Mouse (Mus musculus) limb, embryonic 15.5 days (tissue): Measurements from ENCODE around the gene Eif3b. TPM values are rescaled to one million over a fixed set of nuclear protein-coding genes. Genes with fewer than 3 reads are reported as not detected.
"Not testable (repeated sequence)": the region's sequence is repeated elsewhere in the genome, so short reads cannot be mapped to it uniquely, and the experiment has no call there.

Source experiments
- ATAC-seq: fragments of 200-750 bp; cut with Nextera tagmentation; 2 replicates; pipeline ENCODE4 v1.8.0; 2017; ENCODE audit warnings: low read depth, moderate TSS enrichment; ENCODE audit not compliant: insufficient number of reproducible peaks, low FRiP score, low TSS enrichment
- H3K27ac ChIP-seq: fragments of 300-500 bp; sonication (generic); 2 replicates; pipeline ENCODE4 v1.5.1; 2015; ENCODE audit warnings: moderate library complexity, mild to moderate bottlenecking, inconsistent platforms
- H3K27me3 ChIP-seq: fragments of 300-500 bp; sonication (generic); 2 replicates; pipeline ENCODE4 v1.6.1; 2015; ENCODE audit warnings: inconsistent platforms
- H3K36me3 ChIP-seq: fragments of 300-500 bp; sonication (generic); 2 replicates; pipeline ENCODE4 v1.6.1; 2015; ENCODE audit warnings: inconsistent platforms
- H3K4me1 ChIP-seq: fragments of 300-500 bp; sonication (generic); 2 replicates; pipeline ENCODE4 v1.6.1; 2015; ENCODE audit warnings: inconsistent platforms
- H3K4me2 ChIP-seq: fragments of 300-500 bp; sonication (generic); 2 replicates; pipeline ENCODE4 v1.6.1; 2015; ENCODE audit warnings: mild to moderate bottlenecking, inconsistent platforms
- H3K4me3 ChIP-seq: fragments of 300-500 bp; sonication (generic); 2 replicates; pipeline ENCODE4 v1.5.1; 2015; ENCODE audit warnings: mild to moderate bottlenecking, inconsistent platforms
- H3K9ac ChIP-seq: fragments of 300-500 bp; sonication (generic); 2 replicates; pipeline ENCODE4 v1.6.1; 2015; ENCODE audit warnings: inconsistent platforms
- H3K9me3 ChIP-seq: fragments of 300-500 bp; sonication (generic); 2 replicates; pipeline ENCODE4 v1.6.1; 2016; ENCODE audit warnings: inconsistent platforms
- WGBS: fragments of 180-500 bp; shearing (Covaris S2); methylation state at CpG from one replicate; pipeline ENCODE4 v1.1.7; 2015; 5-methylcytosine and 5-hydroxymethylcytosine counted together
- polyA plus RNA-seq: library from polyadenylated mRNA; unstranded; fragments of >200 nt; fragmentation: Nextera tagmentation; extraction: Ambion mirVana; gene quantifications from 2 replicates; pipeline ENCODE4 v1.2.1, GENCODE M21; 2015

Eif3b gene
- polyA plus RNA-seq, 1 experiment from 2014 or later, result 104 TPM

DNA sequence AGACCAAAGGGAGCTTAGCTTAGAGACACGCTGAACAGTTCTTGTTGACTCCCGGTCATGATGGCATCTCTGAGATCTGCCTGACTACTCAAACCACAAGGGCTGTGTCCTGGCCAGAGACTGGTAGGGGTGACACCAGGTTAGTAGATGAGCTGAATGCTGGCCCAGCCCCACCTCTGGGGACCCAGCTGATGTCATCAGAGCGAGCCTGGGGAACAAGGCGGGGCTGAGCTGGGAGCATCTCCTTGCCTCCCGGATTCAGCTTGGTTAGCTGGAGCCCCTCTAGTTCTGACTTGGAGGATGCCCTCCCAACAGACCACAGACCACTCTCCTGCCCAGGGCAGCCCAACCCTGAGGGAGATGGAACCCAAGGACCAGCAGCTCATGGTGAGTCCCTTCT lies 26.2 kb downstream of the Eif3b start, which contains the start of gene Gm4869:
Gm4869 (plus strand) TSS at position 301 of the 400 bp plus-strand sequence.
- Histone ChIP-seq H3K4me3 (no peak within 1 kb of the TSS), H3K4me1 (no peaks in the 10 kb centered on the region), H3K27me3 (no peaks in the 10 kb centered on the region), H3K4me2 (no peak within 1 kb of the TSS), H3K9ac (no peak within 1 kb of the TSS), H3K27ac (no peak within 1 kb of the TSS), H3K9me3 (no peaks in the 10 kb centered on the region), H3K36me3 (peaks cover 50% of the 10 kb centered on the region)
- no peak for ATAC-seq
- WGBS, result 88% methylated on average over 5 of the region's 5 CpGs

DNA sequence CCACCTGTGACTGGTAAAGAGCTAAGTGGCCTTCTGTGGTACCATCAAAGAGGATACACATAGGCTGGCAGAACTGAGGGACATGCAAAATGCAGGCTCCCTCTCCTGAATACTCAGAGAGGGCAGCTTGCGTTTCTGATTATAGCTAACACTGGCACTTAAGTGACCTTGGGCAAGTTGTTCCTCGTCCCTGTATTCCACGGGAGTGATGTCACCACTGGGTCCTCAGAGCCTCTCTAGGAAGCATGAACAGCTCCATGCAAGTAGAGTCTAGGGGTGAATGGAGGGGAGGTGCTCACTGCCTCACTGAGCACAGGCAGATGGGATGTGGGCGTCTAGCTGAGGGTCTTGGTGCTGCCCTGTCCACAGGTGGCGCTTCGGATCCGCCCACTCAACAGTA lies 26.9 kb downstream of the Eif3b start:
- H3K4me1 ChIP-seq, result no peaks in the 10 kb centered on the region

DNA sequence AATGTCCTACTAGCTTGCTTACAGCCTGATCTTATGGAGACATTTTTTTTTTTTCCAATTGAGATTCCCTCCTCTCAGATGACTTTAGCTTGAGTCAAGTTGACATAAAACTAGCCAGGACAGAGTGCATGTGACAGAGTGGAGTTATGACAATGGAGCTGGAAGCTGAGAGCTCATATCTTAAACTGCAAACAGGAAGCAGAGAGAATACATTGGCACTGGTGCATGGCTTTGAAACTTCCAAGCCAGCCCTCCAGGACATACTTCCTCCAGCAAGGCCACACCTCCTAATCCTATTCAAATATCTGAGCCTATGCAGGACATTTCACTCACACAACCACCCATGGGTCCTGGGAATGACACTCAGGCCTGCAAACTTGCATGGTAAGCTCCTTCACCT lies 35.4 kb downstream of the Eif3b start:
- Histone ChIP-seq H3K4me1 (no peaks in the 10 kb centered on the region), H3K9me3 (no peaks in the 10 kb centered on the region), H3K27ac (no peak overlapping the region), H3K9ac (no peak overlapping the region), H3K27me3 (no peaks in the 10 kb centered on the region), H3K36me3 (no peaks in the 10 kb centered on the region), H3K4me2 (no peak overlapping the region), H3K4me3 (no peak overlapping the region)
- no peak for ATAC-seq

More for the DNA sequence above, 26.9 kb downstream of the Eif3b start:
- Histone ChIP-seq H3K36me3 (peaks cover 43% of the 10 kb centered on the region), H3K27me3 (no peaks in the 10 kb centered on the region), H3K4me2 (no peak overlapping the region), H3K9me3 (no peaks in the 10 kb centered on the region), H3K27ac (no peak overlapping the region), H3K9ac (no peak overlapping the region), H3K4me3 (no peak overlapping the region)
- 70% methylated on average over 7 of the region's 7 CpGs for WGBS
- ATAC-seq, result no peak

DNA sequence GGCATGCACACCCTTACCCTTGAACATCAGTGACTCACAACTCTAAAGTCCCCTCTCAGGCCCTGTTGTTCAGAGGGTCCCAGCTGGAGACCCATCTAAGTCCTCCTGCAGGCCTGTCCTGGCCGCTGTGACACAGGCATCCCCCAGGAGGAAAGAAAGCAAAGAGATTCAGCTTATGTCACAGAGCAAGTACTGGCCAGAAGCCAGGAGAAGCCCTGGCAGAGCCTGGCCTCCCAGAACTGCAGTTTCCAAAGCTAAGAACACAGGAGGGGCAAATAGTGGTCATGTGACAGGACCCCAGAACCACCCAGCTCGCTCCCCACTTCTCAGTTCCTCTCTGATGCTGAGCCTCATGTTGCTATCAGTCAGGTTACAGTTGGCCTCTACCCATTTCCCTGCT lies 36.3 kb downstream of the Eif3b start:
- ATAC-seq, result no peak
- Histone ChIP-seq H3K27ac (no peak overlapping the region), H3K36me3 (no peaks in the 10 kb centered on the region), H3K9ac (no peak overlapping the region), H3K4me3 (no peak overlapping the region), H3K9me3 (no peaks in the 10 kb centered on the region), H3K4me1 (no peaks in the 10 kb centered on the region), H3K4me2 (no peak overlapping the region), H3K27me3 (no peaks in the 10 kb centered on the region)
- 74% methylated on average over 2 of the region's 2 CpGs for WGBS

DNA sequence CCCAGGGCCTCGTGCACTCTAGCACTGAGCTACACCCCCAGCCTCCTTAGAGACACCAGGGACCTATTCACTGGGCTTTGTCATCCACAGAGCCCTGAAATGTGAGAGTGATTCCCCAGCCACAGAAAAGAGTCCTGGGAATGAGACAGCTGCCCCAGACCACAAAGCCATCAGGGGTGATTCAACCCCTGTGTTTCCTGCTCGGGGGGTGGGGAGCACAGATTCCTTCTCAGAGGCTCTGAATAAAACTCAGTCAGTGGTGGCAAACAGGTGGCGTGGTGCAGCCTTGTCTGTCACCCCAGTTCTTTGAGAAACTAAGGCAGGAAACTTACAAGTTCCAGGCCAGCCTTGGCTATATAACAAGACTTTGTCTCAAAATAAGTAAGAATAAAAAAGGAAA lies 42.3 kb downstream of the Eif3b start:
- Histone ChIP-seq H3K4me2 (no peak overlapping the region), H3K36me3 (no peaks in the 10 kb centered on the region)
- WGBS, result 78% methylated on average over 3 of the region's 3 CpGs

DNA sequence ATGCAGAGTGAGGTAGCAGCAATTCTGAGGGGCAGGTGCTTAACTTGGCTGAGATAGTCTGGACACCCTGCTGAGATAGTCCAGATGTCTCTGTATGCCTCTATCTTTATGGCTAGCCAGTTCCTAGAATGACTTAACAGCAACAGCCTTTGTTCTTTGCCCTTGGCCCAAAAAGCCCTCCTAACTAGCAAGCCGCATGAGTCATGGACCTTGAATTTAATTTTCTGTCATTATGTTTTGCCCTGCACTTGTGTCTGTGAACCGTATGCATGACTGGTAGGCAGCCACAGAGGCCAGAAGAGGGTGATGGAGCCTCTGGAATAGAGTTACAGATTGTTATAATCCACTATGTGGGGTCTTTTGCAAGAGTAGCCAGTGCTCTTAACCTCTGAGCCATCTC lies 44.0 kb downstream of the Eif3b start:
- H3K27me3 ChIP-seq, H3K4me2 ChIP-seq, H3K4me3 ChIP-seq, H3K9me3 ChIP-seq, H3K27ac ChIP-seq, H3K4me1 ChIP-seq, H3K9ac ChIP-seq, H3K36me3 ChIP-seq, ATAC-seq: not testable (repeated sequence)
- 74% methylated on average over 2 of the region's 2 CpGs for WGBS

More for the DNA sequence above, 42.3 kb downstream of the Eif3b start:
- Histone ChIP-seq H3K4me3 (no peak overlapping the region), H3K4me1 (no peaks in the 10 kb centered on the region), H3K9ac (no peak overlapping the region), H3K9me3 (peaks cover 4% of the 10 kb centered on the region; the same call in 1 of the 2 replicates), H3K27ac (no peak overlapping the region), H3K27me3 (no peaks in the 10 kb centered on the region)
- no peak for ATAC-seq

DNA sequence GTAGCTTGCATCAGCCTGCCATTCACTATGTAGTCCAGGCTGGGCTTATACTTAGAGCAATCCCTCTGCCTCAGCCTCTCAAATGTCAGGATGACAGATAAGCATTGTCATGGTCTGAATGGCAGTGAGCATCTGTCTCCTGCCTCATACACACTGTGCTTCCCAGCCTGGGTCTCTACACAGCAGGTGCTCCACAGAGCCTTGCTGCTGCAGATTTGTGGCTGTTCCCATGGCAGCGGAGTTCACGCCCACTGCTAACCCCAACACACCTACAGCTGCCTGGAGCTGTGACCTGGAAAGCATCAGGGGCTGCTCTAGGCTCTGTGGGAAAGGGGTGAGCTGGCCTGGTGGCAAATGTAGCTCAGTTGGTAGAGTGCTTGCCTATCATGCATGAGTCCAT lies 45.8 kb downstream of the Eif3b start:
- H3K9ac ChIP-seq, result no peak overlapping the region
- H3K27me3 ChIP-seq, result no peaks in the 10 kb centered on the region
- no peaks in the 10 kb centered on the region for H3K4me1 ChIP-seq
- no peak overlapping the region for H3K4me3 ChIP-seq
- ATAC-seq, result no peak
- H3K9me3 ChIP-seq, result peaks cover 4% of the 10 kb centered on the region; the same call in 1 of the 2 replicates
- 81% methylated on average over 2 of the region's 2 CpGs for WGBS
- no peak overlapping the region for H3K27ac ChIP-seq
- no peak overlapping the region for H3K4me2 ChIP-seq
- no peaks in the 10 kb centered on the region for H3K36me3 ChIP-seq

DNA sequence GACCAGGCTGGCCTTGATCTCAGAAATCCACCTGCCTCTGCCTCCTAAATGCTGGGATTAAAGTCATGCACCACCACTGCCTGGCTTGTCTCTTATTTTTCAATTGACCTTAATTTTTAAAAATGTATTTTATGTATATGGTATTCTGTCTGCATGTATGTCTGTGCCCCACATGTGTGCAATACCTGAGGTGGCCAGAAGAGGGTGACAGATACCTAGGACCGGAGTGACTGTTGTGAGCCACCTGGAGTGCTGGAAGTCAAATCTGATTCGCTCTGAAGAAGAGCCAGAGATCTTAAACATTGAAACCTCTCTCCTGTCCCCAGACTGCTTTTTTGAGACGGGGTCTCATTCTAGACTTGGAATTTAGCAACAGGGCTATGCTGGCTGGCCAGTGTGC lies 53.2 kb downstream of the Eif3b start:
- WGBS, result 73% methylated on average over 3 of the region's 3 CpGs
- H3K9ac ChIP-seq, result no peak overlapping the region
- no peak overlapping the region for H3K4me2 ChIP-seq
- H3K36me3 ChIP-seq, result no peaks in the 10 kb centered on the region
- H3K4me3 ChIP-seq, result no peak overlapping the region
- H3K4me1 ChIP-seq, result no peaks in the 10 kb centered on the region
- no peak for ATAC-seq
- H3K27ac ChIP-seq, result no peak overlapping the region
- H3K9me3 ChIP-seq, result no peaks in the 10 kb centered on the region
- H3K27me3 ChIP-seq, result no peaks in the 10 kb centered on the region

DNA sequence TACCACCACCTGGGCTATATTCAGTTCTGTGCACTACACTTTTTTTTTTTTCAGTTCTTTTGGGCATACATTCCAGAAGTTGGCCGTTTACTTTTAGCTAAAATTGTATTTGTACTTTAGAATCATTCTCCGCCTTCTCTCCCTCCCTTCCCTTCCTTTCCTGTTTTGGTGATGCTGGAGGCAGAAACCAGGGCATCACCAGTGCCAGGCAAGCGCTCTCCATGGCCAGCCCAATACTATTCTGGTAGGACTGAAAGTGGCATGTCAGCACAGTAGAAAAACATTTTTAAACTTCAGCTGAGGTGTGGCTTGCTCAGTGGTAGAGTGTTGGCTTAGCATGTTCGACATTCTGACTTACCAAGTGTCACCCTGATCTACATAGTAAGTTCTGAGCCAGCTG lies 62.3 kb downstream of the Eif3b start:
- no peaks in the 10 kb centered on the region for H3K4me1 ChIP-seq
- H3K36me3 ChIP-seq, result no peaks in the 10 kb centered on the region
- no peak overlapping the region for H3K27ac ChIP-seq
- ATAC-seq, result no peak
- H3K9ac ChIP-seq, result no peak overlapping the region
- H3K4me3 ChIP-seq, result no peak overlapping the region
- no peaks in the 10 kb centered on the region for H3K9me3 ChIP-seq
- WGBS, result 74% methylated on average over 4 of the region's 4 CpGs
- 0 out of 2 replicates have a peak, but pooled peaks cover 1% of the 10 kb centered on the region for H3K27me3 ChIP-seq
- H3K4me2 ChIP-seq, result no peak overlapping the region

DNA sequence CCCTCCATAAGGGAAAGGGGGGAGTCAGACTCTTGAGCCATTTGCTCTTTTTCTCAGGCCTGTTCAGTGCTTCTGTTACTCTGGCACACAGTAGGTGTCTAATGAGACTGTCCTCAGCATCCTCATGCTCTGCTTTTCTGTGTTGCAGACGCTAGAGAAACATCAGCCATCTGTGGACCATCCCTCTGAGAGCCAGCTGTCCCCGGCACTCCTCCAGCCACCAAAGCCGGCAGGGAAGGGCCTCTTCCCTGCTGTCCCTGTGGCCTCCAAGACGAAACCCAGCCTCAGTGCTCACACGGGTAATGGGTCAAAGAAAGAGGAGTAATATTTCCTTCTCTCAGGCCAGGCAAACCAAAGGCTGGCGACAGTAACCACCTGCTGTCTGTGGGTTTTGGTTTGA lies 72.0 kb downstream of the Eif3b start:
- Histone ChIP-seq H3K9ac (no peak overlapping the region), H3K4me3 (no peak overlapping the region), H3K9me3 (no peaks in the 10 kb centered on the region), H3K27me3 (peaks cover 15% of the 10 kb centered on the region; the same call in 1 of the 2 replicates), H3K27ac (no peak overlapping the region), H3K4me1 (no peaks in the 10 kb centered on the region), H3K36me3 (no peaks in the 10 kb centered on the region), H3K4me2 (no peak overlapping the region)
- 49% methylated on average over 6 of the region's 6 CpGs for WGBS
- ATAC-seq, result no peak

DNA sequence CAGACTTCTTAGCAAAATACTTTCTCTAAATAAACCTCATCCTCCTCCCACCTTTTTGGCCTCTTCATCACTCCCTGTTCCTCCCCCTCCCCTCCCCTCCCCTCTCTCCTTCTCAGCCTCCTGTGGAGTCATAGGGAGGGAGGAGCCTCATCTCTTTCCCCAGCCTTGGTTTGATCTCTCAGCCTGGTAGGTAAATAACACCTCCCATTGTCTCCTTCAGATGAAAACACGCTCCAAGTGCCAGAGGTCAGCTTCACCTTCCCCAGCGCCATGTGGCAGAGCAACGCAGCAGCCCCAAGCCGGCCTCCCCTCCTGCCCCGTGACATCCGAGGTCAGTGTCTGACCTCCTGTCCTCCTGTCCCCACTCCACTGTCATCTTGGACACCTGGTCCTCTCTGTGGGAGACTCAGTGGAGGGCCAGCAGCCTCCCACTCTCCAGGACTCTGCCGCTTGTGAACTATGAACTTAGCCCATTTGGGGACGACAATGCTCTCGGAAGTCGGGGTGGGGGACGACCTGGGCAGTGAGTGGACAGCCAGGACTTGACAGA lies 73.6 kb downstream of the Eif3b start:
- Histone ChIP-seq H3K27me3 (peaks cover 5% of the 10 kb centered on the region; the same call in 1 of the 2 replicates), H3K4me3 (no peak overlapping the region), H3K36me3 (no peaks in the 10 kb centered on the region), H3K4me1 (no peaks in the 10 kb centered on the region), H3K9me3 (no peaks in the 10 kb centered on the region), H3K27ac (no peak overlapping the region), H3K4me2 (no peak overlapping the region), H3K9ac (no peak overlapping the region)
- ATAC-seq, result no peak
- 21% methylated on average over 11 of the region's 11 CpGs for WGBS
